Mouse (Mus musculus) CH12.LX (cell line): ENCODE measurements around the gene Reck. TPM values are rescaled to one million over a fixed set of nuclear protein-coding genes. Genes with fewer than 3 reads are reported as not detected.

ENCODE experiments used
- DNase-seq: peaks from one replicate; pipeline ENCODE4 v3.0.0-alpha.2; 2013; ENCODE audit errors: extremely low read depth
- H3K27ac ChIP-seq: 2 replicates; pipeline ENCODE4 v1.5.1; 2012; ENCODE audit warnings: low read depth, mild to moderate bottlenecking, control low read depth, moderate library complexity; ENCODE audit not compliant: insufficient read depth
- H3K27me3 ChIP-seq: replicated peaks from 2 replicates; pipeline ENCODE3; 2012; ENCODE audit warnings: inconsistent platforms
- H3K36me3 ChIP-seq, 2 experiments: replicated peaks in 1 of 2; 2 replicates each; pipeline versions ENCODE3 to v1.6.1; 2012; ENCODE audit warnings: inconsistent platforms in 1 of 2, low read length in 1 of 2, mild to moderate bottlenecking in 1 of 2, mixed read lengths in 1 of 2, moderate library complexity in 1 of 2; ENCODE audit not compliant: control insufficient read depth in 1 of 2, insufficient read depth in 1 of 2
- H3K4me1 ChIP-seq, 2 experiments: 2 replicates each; pipeline ENCODE4 v1.6.1; 2012; ENCODE audit warnings: inconsistent platforms in 1 of 2, moderate library complexity in 1 of 2; ENCODE audit not compliant: insufficient read depth in 2 of 2, control insufficient read depth in 1 of 2
- H3K4me2 ChIP-seq: 2 replicates; pipeline ENCODE4 v1.6.1; 2012; ENCODE audit warnings: low read depth, mild to moderate bottlenecking, control low read depth; ENCODE audit not compliant: poor library complexity, insufficient read depth, severe bottlenecking
- H3K4me3 ChIP-seq, 3 experiments: fragments of 150-350 bp in 1 of 3; sonication (generic) in 1 of 3; replicated peaks in 1 of 3; 2 replicates each; pipeline versions ENCODE3 to v1.5.1; 2011 to 2012; ENCODE audit warnings: low read depth in 2 of 3, low read length in 2 of 3, mild to moderate bottlenecking in 2 of 3, moderate library complexity in 2 of 3, control low read depth in 1 of 3, improper control_type of control experiment in 1 of 3, inconsistent platforms in 1 of 3, mixed read lengths in 1 of 3; ENCODE audit not compliant: poor library complexity in 1 of 3
- H3K79me2 ChIP-seq: replicated peaks from 2 replicates; pipeline ENCODE4 v1.6.1; 2012; ENCODE audit warnings: mild to moderate bottlenecking, moderate library complexity; ENCODE audit not compliant: control insufficient read depth, poor library complexity, insufficient read depth, severe bottlenecking; ENCODE audit errors: extremely low read depth
- H3K9ac ChIP-seq: 2 replicates; pipeline ENCODE4 v1.6.1; 2012; ENCODE audit warnings: low read depth, mild to moderate bottlenecking, control low read depth, moderate library complexity; ENCODE audit not compliant: insufficient read depth
- H3K9me3 ChIP-seq: replicated peaks from 2 replicates; pipeline ENCODE3; 2012; ENCODE audit warnings: low read length, inconsistent platforms, mixed read lengths
- GABPA ChIP-seq: IDR thresholded peaks from 2 replicates; pipeline ENCODE4 v1.6.1; 2012; ENCODE audit warnings: low read depth, low read length, improper control_type of control experiment, inconsistent platforms; ENCODE audit not compliant: insufficient replicate concordance
- KAT2A ChIP-seq: IDR thresholded peaks from 2 replicates; pipeline ENCODE4 v1.6.1; 2012; ENCODE audit warnings: low read length, improper control_type of control experiment, inconsistent platforms; ENCODE audit not compliant: insufficient replicate concordance
- PAX5 ChIP-seq: IDR thresholded peaks from 2 replicates; pipeline ENCODE4 v1.6.1; 2012; ENCODE audit warnings: low read length, inconsistent platforms, mixed read lengths
- dilution Hi-C: fragments of 300-500 bp; cut with MboI; formaldehyde crosslinking; loops from 2 replicates; pipeline ENCODE4 v1.14.3; 2020; ENCODE audit warnings: low sequenced_read_pairs; ENCODE audit not compliant: extremely low pct_unique_long_range_greater_than_20kb, extremely low pct_ligation_motif_present
- in situ Hi-C: fragments of 300-500 bp; cut with MboI; formaldehyde crosslinking; loops from 3 replicates; pipeline ENCODE4 v1.14.3; 2019; ENCODE audit warnings: low sequenced_read_pairs, low pct_ligation_motif_present, low pct_unique_long_range_greater_than_20kb, mixed read lengths
- polyA plus RNA-seq: library from polyadenylated mRNA; unstranded; fragments of >175 nt; gene quantifications from 2 replicates; pipeline ENCODE4 v1.2.1, GENCODE M21; 2012; ENCODE audit warnings: low read depth; ENCODE audit not compliant: insufficient read length
- total RNA-seq, 2 experiments: library from RNA; depleted of rRNA; stranded (reverse); fragments of 300-350 nt in 1 of 2; fragments of >200 nt in 1 of 2; gene quantifications; 2 replicates each; pipeline ENCODE4 v1.2.3; 2012 to 2014

Reck gene
- total and polyA plus RNA-seq, 3 experiments, result 0.44 to 1.8 (median 0.68) TPM

GRCm38 (mm10) chr4:43994342-43994741 is 119.0 kb downstream of the Reck start:
- in situ Hi-C loops (loop anchor here (25.0 kb wide), 1 partner anchor 257 kb away; the partner anchor contains the start of genes Hrct1 and Spaar), dilution Hi-C loops (no loop called here)
- no peaks in the 10 kb centered on the region for H3K79me2 ChIP-seq
- H3K36me3 ChIP-seq, result no peaks in the 10 kb centered on the region
- H3K4me1 ChIP-seq, result no peaks in the 10 kb centered on the region
- no peak overlapping the region for H3K27ac ChIP-seq
- TF ChIP-seq KAT2A, result no peak
- TF ChIP-seq GABPA, result no peak
- no peak for TF ChIP-seq PAX5
- no peak overlapping the region for H3K9ac ChIP-seq
- H3K9me3 ChIP-seq, result peaks cover 3% of the 10 kb centered on the region
- H3K4me2 ChIP-seq, result no peak overlapping the region
- H3K4me3 ChIP-seq, result no peak overlapping the region
- no peaks in the 10 kb centered on the region for H3K27me3 ChIP-seq
- DNase-seq, result no peak

Other genes starting within 250 kb of the Reck start
- gene Npr2, start 243.6 kb upstream of the Reck start, total RNA-seq (2012; rRNA removed), result 0.04 and 0.38 TPM in 2 replicates
- gene Npr2, start 243.6 kb upstream of the Reck start, total RNA-seq (2014; rRNA removed), result not detected in 2 replicates
- 0.23 and 0.49 TPM in 2 replicates for gene Npr2, start 243.6 kb upstream of the Reck start, polyA plus RNA-seq
- gene Spag8, start 221.9 kb upstream of the Reck start, total RNA-seq (2012; rRNA removed), result 0.08 TPM in 1 of 2 replicates, not detected in the other
- not detected in 2 replicates for gene Spag8, start 221.9 kb upstream of the Reck start, total RNA-seq (2014; rRNA removed)
- not detected in 2 replicates for gene Spag8, start 221.9 kb upstream of the Reck start, polyA plus RNA-seq
- gene Hint2, start 219.1 kb upstream of the Reck start, total RNA-seq (2012; rRNA removed), result 21.2 and 27.9 TPM in 2 replicates
- 17.0 and 17.8 TPM in 2 replicates for gene Hint2, start 219.1 kb upstream of the Reck start, total RNA-seq (2014; rRNA removed)
- 6.4 and 8.1 TPM in 2 replicates for gene Hint2, start 219.1 kb upstream of the Reck start, polyA plus RNA-seq
- gene Tmem8b, start 206.6 kb upstream of the Reck start, total RNA-seq (2012; rRNA removed), result 0.17 and 0.47 TPM in 2 replicates
- not detected in 2 replicates for gene Tmem8b, start 206.6 kb upstream of the Reck start, total RNA-seq (2014; rRNA removed)
- gene Tmem8b, start 206.6 kb upstream of the Reck start, polyA plus RNA-seq, result 0.16 and 0.26 TPM in 2 replicates
- 5.1 and 6.3 TPM in 2 replicates for gene Fam221b, start 206.4 kb upstream of the Reck start, total RNA-seq (2012; rRNA removed)
- gene Fam221b, start 206.4 kb upstream of the Reck start, total RNA-seq (2014; rRNA removed), result not detected in 2 replicates
- 0.07 and 0.12 TPM in 2 replicates for gene Fam221b, start 206.4 kb upstream of the Reck start, polyA plus RNA-seq
- not detected in 2 replicates for gene Olfr70, start 174.7 kb upstream of the Reck start, total RNA-seq (2012; rRNA removed)
- not detected in 2 replicates for gene Olfr70, start 174.7 kb upstream of the Reck start, total RNA-seq (2014; rRNA removed)
- not detected in 2 replicates for gene Olfr70, start 174.7 kb upstream of the Reck start, polyA plus RNA-seq
- not detected in 2 replicates for gene Olfr71, start 165.3 kb upstream of the Reck start, total RNA-seq (2012; rRNA removed)
- not detected in 2 replicates for gene Olfr71, start 165.3 kb upstream of the Reck start, total RNA-seq (2014; rRNA removed)
- not detected in 2 replicates for gene Olfr71, start 165.3 kb upstream of the Reck start, polyA plus RNA-seq
- not detected in 2 replicates for gene Hrct1, start 148.3 kb upstream of the Reck start, total RNA-seq (2012; rRNA removed)
- gene Hrct1, start 148.3 kb upstream of the Reck start, total RNA-seq (2014; rRNA removed), result not detected in 2 replicates
- gene Hrct1, start 148.3 kb upstream of the Reck start, polyA plus RNA-seq, result not detected in 2 replicates
- not detected in 2 replicates for gene Spaar, start 145.5 kb upstream of the Reck start, total RNA-seq (2012; rRNA removed)
- not detected in 2 replicates for gene Spaar, start 145.5 kb upstream of the Reck start, total RNA-seq (2014; rRNA removed)
- gene Spaar, start 145.5 kb upstream of the Reck start, polyA plus RNA-seq, result not detected in 2 replicates
- not detected in 2 replicates for gene Olfr159, start 104.5 kb upstream of the Reck start, total RNA-seq (2012; rRNA removed)
- gene Olfr159, start 104.5 kb upstream of the Reck start, total RNA-seq (2014; rRNA removed), result not detected in 2 replicates
- gene Olfr159, start 104.5 kb upstream of the Reck start, polyA plus RNA-seq, result not detected in 2 replicates
- gene Olfr156, start 51.6 kb upstream of the Reck start, total RNA-seq (2012; rRNA removed), result not detected in 2 replicates
- not detected in 2 replicates for gene Olfr156, start 51.6 kb upstream of the Reck start, total RNA-seq (2014; rRNA removed)
- not detected in 2 replicates for gene Olfr156, start 51.6 kb upstream of the Reck start, polyA plus RNA-seq
- not detected in 2 replicates for gene Olfr157, start 35.3 kb upstream of the Reck start, total RNA-seq (2012; rRNA removed)
- not detected in 2 replicates for gene Olfr157, start 35.3 kb upstream of the Reck start, total RNA-seq (2014; rRNA removed)
- 0.03 TPM in 1 of 2 replicates, not detected in the other for gene Olfr157, start 35.3 kb upstream of the Reck start, polyA plus RNA-seq
- gene Olfr155, start 24.0 kb upstream of the Reck start, total RNA-seq (2012; rRNA removed), result not detected in 2 replicates
- gene Olfr155, start 24.0 kb upstream of the Reck start, total RNA-seq (2014; rRNA removed), result not detected in 2 replicates
- not detected in 2 replicates for gene Olfr155, start 24.0 kb upstream of the Reck start, polyA plus RNA-seq
- gene Glipr2, start 81.9 kb downstream of the Reck start, total RNA-seq (2012; rRNA removed), result 47.6 and 60.3 TPM in 2 replicates
- 138 and 146 TPM in 2 replicates for gene Glipr2, start 81.9 kb downstream of the Reck start, total RNA-seq (2014; rRNA removed)
- 57.2 and 62.8 TPM in 2 replicates for gene Glipr2, start 81.9 kb downstream of the Reck start, polyA plus RNA-seq
- gene Ccin, start 108.0 kb downstream of the Reck start, total RNA-seq (2012; rRNA removed), result not detected in 2 replicates
- gene Ccin, start 108.0 kb downstream of the Reck start, total RNA-seq (2014; rRNA removed), result 0.11 TPM in 1 of 2 replicates, not detected in the other
- not detected in 2 replicates for gene Ccin, start 108.0 kb downstream of the Reck start, polyA plus RNA-seq
- gene Clta, start 128.9 kb downstream of the Reck start, total RNA-seq (2012; rRNA removed), result 301 and 349 TPM in 2 replicates
- gene Clta, start 128.9 kb downstream of the Reck start, total RNA-seq (2014; rRNA removed), result 450 and 454 TPM in 2 replicates
- 454 and 493 TPM in 2 replicates for gene Clta, start 128.9 kb downstream of the Reck start, polyA plus RNA-seq
- gene Gne, start 208.6 kb downstream of the Reck start, total RNA-seq (2012; rRNA removed), result 31.6 and 37.1 TPM in 2 replicates
- 23.6 and 35.3 TPM in 2 replicates for gene Gne, start 208.6 kb downstream of the Reck start, total RNA-seq (2014; rRNA removed)
- 34.4 and 35.5 TPM in 2 replicates for gene Gne, start 208.6 kb downstream of the Reck start, polyA plus RNA-seq